9 mouse cellular contexts compared by ENCODE assay signal in the genomic region with DNA sequence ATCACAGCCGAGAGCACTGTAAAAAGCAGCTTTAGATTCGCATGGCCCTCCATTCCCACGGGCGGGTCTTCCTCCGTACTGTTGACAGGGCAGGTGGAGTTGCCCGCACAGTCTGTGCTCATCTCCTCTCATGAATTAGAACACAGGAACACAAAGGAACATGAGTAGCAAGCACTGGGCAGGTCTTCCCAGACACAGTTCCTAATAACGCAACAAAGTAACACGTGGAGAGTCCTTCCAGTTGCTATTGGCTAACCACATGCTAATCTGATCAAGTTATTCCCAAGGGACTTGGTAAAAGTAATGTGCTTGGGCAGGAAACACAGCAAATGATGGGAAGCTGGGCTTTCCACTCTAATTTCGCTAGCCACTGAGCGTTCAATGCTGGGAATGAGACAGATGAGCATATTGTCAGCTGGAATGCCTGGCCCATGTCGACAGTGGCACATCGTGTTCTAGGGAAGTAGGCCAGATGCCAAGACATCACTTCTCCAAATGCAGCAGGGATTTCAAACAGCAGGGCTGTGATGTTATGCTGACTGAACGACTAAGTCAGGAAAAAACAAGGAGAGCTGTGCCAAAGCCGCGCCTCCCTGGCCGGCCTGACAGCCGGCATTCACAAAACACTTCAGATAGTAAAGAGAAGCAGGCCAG. TPM values are rescaled to one million over a fixed set of nuclear protein-coding genes. Genes with fewer than 3 reads are reported as not detected.
A peak's percentile ranks its signal among the peaks of the same experiment; 100 is the strongest.
DNase-seq lines count a peak whose midpoint lies in the region; ATAC-seq lines count a peak whose summit lies in the region.
"Had no signal": no experiment of that assay in that cellular context is flagged by ENCODE, and none has a peak within 500 bp of the region (broad histone marks: within the 10 kb centered on the region; RNA-seq: fewer than 3 reads in every experiment).

A gene (minus strand): TSS at position 293 of the 654 bp plus-strand sequence.

- no peaks in the 10 kb centered on the region for H3K36me3 ChIP-seq in intestine, embryonic 16.5 days (ENCODE audit: control insufficient read depth, insufficient read depth, low read length)

- no peak within 1 kb of the TSS for H3K4me3 ChIP-seq in intestine, embryonic 16.5 days (ENCODE audit: low read length)

- H3K4me2 ChIP-seq in intestine, embryonic 16.5 days (ENCODE audit: low read depth, low read length): no peak within 1 kb of the TSS

- 47% methylated on average over 17 of the region's 17 CpGs for WGBS in intestine, embryonic 16.5 days

- H3K9me3 ChIP-seq in intestine, embryonic 16.5 days (ENCODE audit: control insufficient read depth, low read length): no peaks in the 10 kb centered on the region

- H3K27ac ChIP-seq in intestine, embryonic 16.5 days (ENCODE audit: low read length): peak within 1 kb of the TSS; percentile 52

- peaks cover 5% of the 10 kb centered on the region; the same call in 1 of the 2 replicates for H3K4me1 ChIP-seq in intestine, embryonic 16.5 days (ENCODE audit: control insufficient read depth, insufficient read depth, low read length)

- H3K9ac ChIP-seq in intestine, embryonic 16.5 days (ENCODE audit: low read depth, low read length): no peak within 1 kb of the TSS

- H3K27me3 ChIP-seq in intestine, embryonic 16.5 days (replicated peaks; ENCODE audit: control insufficient read depth, insufficient read depth, low read length): no peaks in the 10 kb centered on the region

- ATAC-seq in intestine, embryonic 16.5 days: peak; percentile 82
- no peak for ATAC-seq in inflammation-experienced regulatory T-cells, adult 6 months

- DNase-seq in cerebellum, postnatal 14 days: peak; percentile 38 to 44
- DNase-seq in cerebellum, adult 11-12 months: no peak
- DNase-seq in adrenal gland, adult 8-10 months: peak; percentile 63
- peak; percentile 92 for DNase-seq in gastrocnemius, postnatal 25 days
- DNase-seq in left cerebral cortex, postnatal 14 days (ENCODE audit: low spot score in 2 of 2): peak; percentile 73 to 94
- DNase-seq in ovary, postnatal 36 days (ENCODE audit: low spot score): peak; percentile 68

- intact Hi-C loops in left cerebral cortex, postnatal 14 days (cut with DNase I): no loop called here

RNA-seq across cellular contexts. Expression of the gene that starts here (rescaled TPM):
- total RNA-seq in adrenal gland, adult 8-10 months (2022): 1 to 10 TPM; 1.2 to 3.6 (median 1.9) TPM
- total RNA-seq in gastrocnemius, postnatal 25 days (2021): 1 to 10 TPM in 1 of 2 experiments, under 1 TPM in 1; 0.82 to 1.7 TPM
- 0.67 and 0.84 TPM in 2 replicates for polyA plus RNA-seq in intestine, embryonic 16.5 days (2015; fragmentation: Nextera tagmentation; extraction: Ambion mirVana)
- total RNA-seq in left cerebral cortex, postnatal 14 days (2021): under 1 TPM; 0.15 TPM
- polyA plus RNA-seq in inflammation-experienced regulatory T-cells, adult 6 months (2017; shearing (Covaris generic)): under 1 TPM in 1 of 3 experiments, not detected in 2; 0.26 TPM
- polyA plus RNA-seq: embryonic facial prominence, embryonic 11.5 days had no signal

Comparison
In these comparisons a context has a peak if more than half of its experiments do, and no peak if none do; other contexts are left out.
1. Peak in ATAC-seq and H3K27ac ChIP-seq in intestine, embryonic 16.5 days; RNA of the gene not detected or under 1 TPM.
2. Peak in DNase-seq in left cerebral cortex, postnatal 14 days; RNA of the gene not detected or under 1 TPM.